Mouse (Mus musculus) mesoderm, embryonic 11.5 days (tissue): ENCODE results near the gene Ube2n.

ENCODE experiments used
- DNase-seq: peaks from one replicate; pipeline ENCODE4 v3.0.0-alpha.2; 2012; ENCODE audit warnings: low read depth, low spot score

Gene Ube2n

DNA sequence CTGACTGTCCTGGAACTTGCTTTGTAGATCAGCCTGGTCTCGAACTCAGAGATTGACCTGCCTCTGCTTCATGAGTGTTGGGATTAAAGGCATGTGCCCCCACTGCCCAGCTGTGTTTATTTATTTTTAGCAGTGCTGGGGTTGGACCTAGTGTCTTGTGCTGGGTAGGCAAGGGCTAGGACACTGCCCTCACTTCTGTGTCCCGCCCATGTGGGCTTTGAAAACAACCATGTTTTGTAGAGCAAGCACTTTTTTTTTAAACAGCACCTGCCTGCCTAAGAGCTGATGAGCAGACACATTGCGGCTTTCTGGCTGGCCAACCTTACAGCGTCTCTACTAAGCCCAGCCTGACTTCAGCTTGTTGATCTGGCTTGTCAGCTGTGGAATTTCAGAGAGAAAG lies 76.3 kb downstream of the Ube2n start:
- no peak for DNase-seq

DNA sequence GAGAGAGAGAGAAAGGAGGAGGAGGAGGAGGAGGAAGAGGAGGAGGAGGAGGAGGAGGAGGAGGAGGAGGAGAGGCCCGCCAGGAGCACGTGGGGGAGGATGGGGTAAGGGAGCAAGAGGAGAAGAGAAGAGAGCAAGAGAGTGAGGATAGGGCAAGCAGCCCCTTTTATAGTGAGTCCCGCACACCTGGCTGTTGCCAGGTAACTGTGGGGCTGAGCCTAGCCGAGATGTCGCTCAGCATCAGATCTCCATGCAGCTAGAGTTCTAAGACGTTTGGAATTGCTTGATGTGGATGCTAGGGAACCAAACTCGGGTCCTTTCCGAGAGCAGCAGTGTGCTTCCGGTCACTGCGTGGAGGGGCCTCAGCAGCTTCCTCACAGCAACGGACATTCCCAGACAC lies 79.5 kb downstream of the Ube2n start:
- DNase-seq = no peak
